Mouse (Mus musculus) heart, embryonic 16.5 days (tissue): ENCODE measurements around the gene Tm4sf4. TPM values are rescaled to one million over a fixed set of nuclear protein-coding genes. Genes with fewer than 3 reads are reported as not detected.
A peak's percentile ranks its signal among the peaks of the same experiment; 100 is the strongest.

ENCODE experiments used
- ATAC-seq: fragments of 200-750 bp; cut with Nextera tagmentation; replicated peaks from 2 replicates; pipeline ENCODE4 v1.8.0; 2017; ENCODE audit warnings: moderate number of reproducible peaks; ENCODE audit not compliant: insufficient read depth, low FRiP score; ENCODE audit errors: extremely low read depth
- H3K27ac ChIP-seq: fragments of 300-500 bp; sonication (generic); 2 replicates; pipeline ENCODE4 v1.5.1; 2014; ENCODE audit warnings: mild to moderate bottlenecking, low read length, control low read depth, moderate library complexity
- H3K27me3 ChIP-seq: fragments of 300-500 bp; sonication (generic); 2 replicates; pipeline ENCODE4 v1.6.1; 2014; ENCODE audit warnings: low read length, mixed read lengths; ENCODE audit not compliant: control insufficient read depth, insufficient read depth
- H3K36me3 ChIP-seq: fragments of 300-500 bp; sonication (generic); 2 replicates; pipeline ENCODE4 v1.6.1; 2014; ENCODE audit not compliant: control insufficient read depth, insufficient read depth
- H3K4me1 ChIP-seq: fragments of 300-500 bp; sonication (generic); 2 replicates; pipeline ENCODE4 v1.6.1; 2014; ENCODE audit warnings: low read length, mixed read lengths; ENCODE audit not compliant: control insufficient read depth, insufficient read depth
- H3K4me2 ChIP-seq: fragments of 300-500 bp; sonication (generic); 2 replicates; pipeline ENCODE4 v1.6.1; 2014; ENCODE audit warnings: low read depth, mild to moderate bottlenecking, control low read depth, low read length
- H3K4me3 ChIP-seq: fragments of 300-500 bp; sonication (generic); 2 replicates; pipeline ENCODE4 v1.5.1; 2014; ENCODE audit warnings: mild to moderate bottlenecking, control low read depth, low read length
- H3K9ac ChIP-seq: fragments of 300-500 bp; sonication (generic); 2 replicates; pipeline ENCODE4 v1.6.1; 2014; ENCODE audit warnings: low read length, control low read depth
- H3K9me3 ChIP-seq: fragments of 300-500 bp; sonication (generic); replicated peaks from 2 replicates; pipeline ENCODE4 v1.6.1; 2016; ENCODE audit warnings: low read length; ENCODE audit not compliant: control insufficient read depth
- WGBS: fragments of 180-500 bp; shearing (Covaris S2); extraction: QIAGEN DNeasy Blood & Tissue Kit; methylation state at CpG from one replicate; pipeline ENCODE4 v1.1.7; 2014; 5-methylcytosine and 5-hydroxymethylcytosine counted together
- polyA plus RNA-seq: library from polyadenylated mRNA; unstranded; fragments of >200 nt; fragmentation: Nextera tagmentation; extraction: Ambion mirVana; gene quantifications from 2 replicates; pipeline ENCODE4 v1.2.1, GENCODE M21; 2015

Gene Tm4sf4
- polyA plus RNA-seq, 1 experiment from 2014 or later, result 0.64 TPM

- peak; percentile 92 for ATAC-seq
- peak overlapping the region; percentile 21; the same call in 1 of the 2 replicates for H3K4me2 ChIP-seq
- no peak overlapping the region for H3K9ac ChIP-seq
- no peaks in the 10 kb centered on the region for H3K36me3 ChIP-seq
- peak overlapping the region; percentile 37 for H3K27ac ChIP-seq
- no peaks in the 10 kb centered on the region for H3K27me3 ChIP-seq
- no peak overlapping the region for H3K4me3 ChIP-seq
- H3K9me3 ChIP-seq, result no peaks in the 10 kb centered on the region
- H3K4me1 ChIP-seq, result peaks cover 19% of the 10 kb centered on the region
- WGBS, result 36% methylated on average over 8 of the region's 8 CpGs
These were observed 62.5 kb downstream of the Tm4sf4 start for GRCm38 (mm10) chr3:57487455-57488153.

Other genes starting within 250 kb of the Tm4sf4 start
- gene Tm4sf1, start 123.3 kb upstream of the Tm4sf4 start, polyA plus RNA-seq, result 272 and 299 TPM in 2 replicates
- gene Wwtr1, start 150.6 kb downstream of the Tm4sf4 start, polyA plus RNA-seq, result 17.7 and 20.0 TPM in 2 replicates
- gene Commd2, start 226.4 kb downstream of the Tm4sf4 start, polyA plus RNA-seq, result 47.1 and 54.3 TPM in 2 replicates